Mouse (Mus musculus) liver, adult (tissue): ENCODE data around the gene Nab2.

ENCODE experiments used
- GATA4 ChIP-seq: IDR thresholded peaks from 2 replicates; pipeline ENCODE4 v1.6.1; 2014; ENCODE audit warnings: mild to moderate bottlenecking, low read length; ENCODE audit not compliant: insufficient replicate concordance

Gene Nab2

DNA sequence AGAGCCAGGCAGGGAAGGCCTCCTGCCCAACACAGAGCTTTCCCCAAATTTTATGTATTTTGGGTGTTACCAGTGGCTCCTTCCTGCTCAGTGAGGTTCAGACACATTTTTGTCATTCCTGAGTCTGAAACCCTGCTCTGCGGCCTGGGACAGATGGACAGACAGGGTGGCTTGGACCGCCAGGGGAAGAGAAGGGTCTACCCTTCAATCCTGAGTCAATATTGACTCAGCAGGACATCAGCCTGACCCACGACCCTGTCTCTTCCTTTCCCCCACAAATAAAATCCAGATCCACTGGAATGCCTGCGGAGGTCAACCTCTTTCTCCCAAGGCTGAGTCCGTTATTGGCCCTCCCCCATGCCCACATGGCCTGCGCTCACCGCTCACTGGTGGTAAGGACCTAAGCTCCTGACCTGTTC, 52.1 kb downstream of the Nab2 start:
- no peak for TF ChIP-seq GATA4

GRCm38 (mm10) chr10:127615591-127615990, 52.8 kb downstream of the Nab2 start:
- no peak for TF ChIP-seq GATA4

GRCm38 (mm10) chr10:127615034-127615374, 53.4 kb downstream of the Nab2 start:
- no peak for TF ChIP-seq GATA4

- TF ChIP-seq GATA4: no peak
Observed at GRCm38 (mm10) chr10:127614236-127615033, 53.9 kb downstream of the Nab2 start.

DNA sequence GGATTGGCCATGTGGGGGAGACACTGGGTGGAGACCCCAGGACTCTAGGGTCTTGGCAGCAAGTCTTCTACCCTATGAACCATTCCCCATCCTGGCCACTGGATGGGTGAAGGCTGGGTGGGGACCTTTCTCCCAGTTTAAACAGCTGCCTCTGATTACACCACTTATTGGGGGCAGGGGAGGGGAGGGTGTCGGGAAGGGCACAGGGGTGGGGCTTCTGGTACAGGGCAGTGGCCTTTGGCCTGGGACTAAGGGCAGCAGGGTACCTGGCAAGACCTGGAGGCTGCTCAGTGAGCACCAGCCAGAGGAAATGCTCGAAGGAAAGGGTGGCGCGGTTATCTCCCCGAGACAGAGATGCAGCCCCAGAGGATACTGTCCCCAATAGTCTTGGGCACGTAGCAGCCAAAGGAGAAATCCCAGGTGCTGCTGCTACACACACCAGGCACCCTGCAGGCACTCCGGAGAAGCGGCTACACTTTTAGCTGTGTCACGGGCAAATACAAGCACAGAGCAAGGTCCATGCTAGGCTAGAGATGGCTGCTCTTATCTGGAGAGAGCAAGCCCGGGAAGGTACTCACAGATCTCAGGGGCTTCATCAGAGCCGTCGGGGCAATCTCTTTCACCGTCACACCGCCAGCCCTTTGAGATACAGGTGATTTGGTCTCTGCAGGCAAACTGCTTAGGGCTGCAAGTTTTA, 56.1 kb downstream of the Nab2 start:
- TF ChIP-seq GATA4: no peak
